Mouse (Mus musculus): ENCODE measurements around the gene Setd6.

Gene Setd6

GRCm38 (mm10) chr8:95709579-95709978, 6.1 kb upstream of the Setd6 start:
- no peak for DNase-seq (ENCODE audit: low read depth, low spot score)

GRCm38 (mm10) chr8:95711029-95711428, 4.7 kb upstream of the Setd6 start:
- DNase-seq (ENCODE audit: low read depth, low spot score): no peak

GRCm38 (mm10) chr8:95712395-95712794, 3.3 kb upstream of the Setd6 start:
- DNase-seq (ENCODE audit: low read depth, low spot score): no peak

GRCm38 (mm10) chr8:95713100-95714010, 2.3 kb upstream of the Setd6 start:
- peak; percentile 70 for DNase-seq (ENCODE audit: low read depth, low spot score)

- DNase-seq (ENCODE audit: low read depth, low spot score): no peak
Measured at GRCm38 (mm10) chr8:95714367-95714766, 1.3 kb upstream of the Setd6 start.

GRCm38 (mm10) chr8:95714837-95715413, 756 bp upstream of the Setd6 start:
- DNase-seq (ENCODE audit: low read depth, low spot score): no peak

GRCm38 (mm10) chr8:95716546-95717335, 1.1 kb downstream of the Setd6 start:
- no peak for DNase-seq (ENCODE audit: low read depth, low spot score)

GRCm38 (mm10) chr8:95727625-95728024, 11.9 kb downstream of the Setd6 start:
- DNase-seq (ENCODE audit: low read depth, low spot score): no peak

GRCm38 (mm10) chr8:95738596-95738995, 22.9 kb downstream of the Setd6 start:
- no peak for DNase-seq (ENCODE audit: low read depth, low spot score)

GRCm38 (mm10) chr8:95741732-95742131, 26.1 kb downstream of the Setd6 start:
- no peak for DNase-seq (ENCODE audit: low read depth, low spot score)

GRCm38 (mm10) chr8:95748028-95748427, 32.3 kb downstream of the Setd6 start:
- no peak for DNase-seq (ENCODE audit: low read depth, low spot score)

GRCm38 (mm10) chr8:95751924-95752323, 36.2 kb downstream of the Setd6 start:
- DNase-seq (ENCODE audit: low read depth, low spot score): no peak

GRCm38 (mm10) chr8:95760323-95760722, 44.6 kb downstream of the Setd6 start:
- DNase-seq (ENCODE audit: low read depth, low spot score): no peak

GRCm38 (mm10) chr8:95764133-95764532, 48.5 kb downstream of the Setd6 start:
- DNase-seq (ENCODE audit: low read depth, low spot score): no peak

All from c-Kit-negative CD71-positive TER-119-positive erythroid progenitor cells, embryonic 14.5 days (primary cell).